Mouse (Mus musculus) mouse embryonic stem cell (cell line): ENCODE measurements around the gene Fate1.
"Not testable (repeated sequence)": the region's sequence is repeated elsewhere in the genome, so short reads cannot be mapped to it uniquely, and the experiment has no call there.

Source experiments
- in situ Hi-C, 2 experiments: fragments of 300-500 bp; cut with MboI; formaldehyde crosslinking; loops; 1 replicate in 1 of 2; 3 replicates in 1 of 2; pipeline ENCODE4 v1.14.3; 2019 to 2020; ENCODE audit warnings: low sequenced_read_pairs in 2 of 2, low pct_unique_long_range_greater_than_20kb in 1 of 2, mixed read lengths in 1 of 2; ENCODE audit not compliant: unreplicated experiment in 1 of 2

Gene Fate1

DNA sequence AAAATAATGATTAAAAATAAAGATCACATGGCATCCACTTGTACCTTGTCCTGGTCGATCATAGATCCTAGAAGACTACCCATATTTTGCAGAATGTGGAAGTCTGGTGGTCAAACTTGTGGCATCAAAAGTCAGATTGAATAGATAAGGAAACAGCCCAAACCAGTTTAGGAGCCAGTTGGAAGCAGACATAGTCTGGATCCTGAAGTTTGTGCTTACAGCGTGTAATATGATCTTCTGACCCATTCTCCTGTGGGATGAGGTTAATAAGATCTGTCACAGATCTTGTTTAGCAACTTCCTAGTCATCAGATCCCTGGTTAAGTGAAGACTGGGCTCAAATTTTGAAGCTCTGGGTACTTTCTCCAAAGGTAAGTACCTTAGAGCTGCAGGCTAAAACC, at the start of gene Fate1:
Gene Fate1 (plus strand): TSS at position 301 of the 400 bp plus-strand sequence.
- in situ Hi-C loops: no loop called here

GRCm38 (mm10) chrX:71946631-71947030, 26.2 kb upstream of the Fate1 start:
- in situ Hi-C loops: loop anchor here (5.0 to 25.0 kb wide), 3 partner anchors 162 to 299 kb away; partner anchors contain the start of gene Gpr50 (in 1 of the 2)

- in situ Hi-C loops: no loop called here
Observed at GRCm38 (mm10) chrX:71958366-71958765, 14.4 kb upstream of the Fate1 start.

- in situ Hi-C loops: no loop called here
Observed at GRCm38 (mm10) chrX:71962073-71963051, 10.4 kb upstream of the Fate1 start, which contains the start of gene Prrg3. Gene Prrg3, plus strand, starts transcription at chrX:71962624.

DNA sequence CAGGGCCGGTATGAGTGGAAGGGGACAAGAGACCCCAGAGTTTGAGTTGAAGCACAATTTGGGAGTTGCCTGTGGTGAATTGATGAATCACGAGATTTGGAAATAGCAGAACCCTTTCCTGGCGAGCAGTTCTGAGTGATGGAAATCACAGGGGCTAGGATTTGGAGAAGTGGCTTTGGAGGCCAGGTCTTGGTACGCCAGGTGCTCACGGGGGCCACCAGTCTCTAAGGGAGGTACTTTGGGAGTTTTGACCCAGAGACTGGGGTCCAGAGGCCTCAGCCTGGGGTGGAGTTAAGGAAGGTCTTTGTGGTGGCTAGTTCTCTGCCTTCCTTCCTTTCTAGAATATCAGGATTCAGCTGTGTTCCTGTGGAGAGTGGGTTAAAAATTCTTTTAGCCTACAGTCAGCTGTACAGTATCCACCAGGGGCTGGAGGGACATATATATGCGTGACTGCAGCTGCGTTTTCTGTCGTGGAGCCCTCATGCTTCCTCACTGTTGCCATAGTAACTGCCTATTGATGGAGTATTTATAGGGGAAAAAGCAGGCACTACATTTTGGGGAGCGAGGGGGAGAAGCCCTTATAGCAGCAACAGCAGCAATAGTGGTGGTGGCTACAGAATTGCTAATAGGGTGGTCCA, 9.4 kb upstream of the Fate1 start:
- in situ Hi-C loops: no loop called here

- in situ Hi-C loops: no loop called here
Observed at GRCm38 (mm10) chrX:71968216-71968615, 4.6 kb upstream of the Fate1 start.

DNA sequence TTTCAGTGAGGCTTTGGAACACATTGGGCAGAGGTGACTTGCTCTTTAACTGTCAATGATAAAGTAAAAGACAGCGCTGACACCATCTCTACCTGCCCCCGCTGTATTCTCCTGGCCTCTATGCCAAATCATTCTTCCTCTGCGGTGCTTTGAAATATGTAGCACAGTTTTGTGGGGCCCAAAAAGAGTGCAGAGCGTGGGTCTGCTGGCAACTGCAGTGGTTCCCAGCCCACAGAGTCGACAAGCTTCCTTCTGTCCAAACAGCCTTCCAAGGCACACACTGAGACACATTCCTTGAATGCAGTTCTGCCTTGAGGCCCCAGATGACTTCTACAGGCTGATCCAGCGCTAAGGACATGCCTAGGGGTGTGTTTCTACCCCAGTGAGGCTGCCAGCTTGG, 4.0 kb upstream of the Fate1 start:
- in situ Hi-C loops: no loop called here

DNA sequence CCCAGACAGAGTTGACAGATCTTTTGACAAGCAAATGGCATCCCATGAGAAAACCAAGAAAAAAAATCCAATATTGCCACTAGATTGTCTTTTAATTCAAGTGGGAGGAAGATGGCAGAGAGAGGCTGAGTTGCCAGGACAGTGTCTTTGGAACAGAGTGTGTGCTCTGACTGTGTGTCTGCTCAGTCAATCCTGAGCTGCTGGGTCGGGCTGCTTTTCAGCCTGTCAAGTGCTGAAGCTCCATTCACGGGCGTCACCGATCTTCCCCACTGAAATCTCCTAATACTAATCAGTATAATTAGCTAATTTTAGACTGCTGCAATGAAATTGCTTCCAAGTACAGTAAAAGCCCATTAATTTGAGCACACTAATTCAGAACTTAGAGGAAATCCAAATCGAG, 1.5 kb upstream of the Fate1 start:
- in situ Hi-C loops: no loop called here

DNA sequence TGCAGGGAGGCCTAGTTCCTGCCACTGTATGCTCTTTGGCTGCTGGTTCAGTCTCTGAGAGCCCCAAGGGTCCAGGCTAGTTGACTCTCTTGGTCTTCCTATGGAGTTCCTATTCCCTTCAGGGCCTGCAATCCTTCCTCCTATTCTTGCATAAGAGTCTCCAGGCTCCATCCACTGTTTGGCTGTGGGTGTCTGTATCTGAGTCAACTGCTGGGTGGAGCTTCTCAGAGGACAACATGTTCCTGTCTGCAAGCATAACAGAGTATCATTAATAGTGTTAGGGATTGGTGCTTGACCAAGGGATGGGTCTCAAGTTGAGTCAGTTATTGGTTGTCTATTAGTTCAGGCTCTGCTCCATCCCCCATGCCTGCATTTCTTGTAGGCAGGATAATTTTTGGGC, 4.9 kb downstream of the Fate1 start:
- in situ Hi-C loops: not testable (repeated sequence)

GRCm38 (mm10) chrX:71980443-71980842, 7.7 kb downstream of the Fate1 start:
- in situ Hi-C loops: no loop called here

DNA sequence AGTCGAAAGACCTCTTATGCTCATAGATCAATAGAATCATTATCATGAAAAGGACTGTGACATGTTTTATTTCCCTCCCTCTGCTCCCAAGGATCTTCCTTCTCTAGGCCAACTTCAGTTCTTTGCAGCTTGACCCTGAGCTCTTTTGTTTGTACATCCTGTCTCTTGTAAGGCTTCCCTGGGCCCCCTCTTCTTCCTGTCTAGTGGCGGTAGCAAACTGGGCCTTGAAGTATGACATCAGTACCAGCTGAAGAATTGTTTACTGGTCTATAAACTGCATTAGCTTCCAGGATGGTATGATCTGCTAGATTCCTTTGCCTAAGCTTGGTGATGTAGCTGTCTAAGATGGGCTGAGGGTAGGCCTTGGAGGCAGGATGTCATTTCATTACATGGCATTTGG, 8.5 kb downstream of the Fate1 start:
- in situ Hi-C loops: no loop called here

DNA sequence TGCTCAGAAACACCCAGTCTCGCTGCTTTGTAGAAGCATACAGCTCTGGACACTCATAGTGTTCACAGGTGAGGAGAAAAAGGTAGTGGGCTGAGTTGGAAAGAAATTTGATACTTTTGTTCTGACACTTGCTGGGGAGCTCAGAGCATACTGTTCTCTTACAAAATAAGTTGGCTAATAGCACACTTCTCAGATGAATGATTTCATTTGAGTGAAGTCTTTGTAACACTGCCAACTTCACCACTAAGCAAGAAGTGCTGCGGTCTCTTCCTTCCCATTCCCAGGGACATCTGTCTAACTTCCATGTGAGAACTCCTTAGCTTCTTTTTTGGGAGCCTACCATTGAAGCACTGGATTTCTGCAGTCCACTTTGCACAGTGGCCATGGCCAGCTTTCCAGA, 10.4 kb downstream of the Fate1 start:
- in situ Hi-C loops: no loop called here

GRCm38 (mm10) chrX:71983775-71984174, 11.0 kb downstream of the Fate1 start:
- in situ Hi-C loops: no loop called here

- in situ Hi-C loops: no loop called here
Observed at GRCm38 (mm10) chrX:71991549-71991948, 18.8 kb downstream of the Fate1 start, which contains the start of gene Cnga2. Gene Cnga2, plus strand, starts transcription at chrX:71991849.

- in situ Hi-C loops: no loop called here
Observed at GRCm38 (mm10) chrX:71995972-71996371, 23.2 kb downstream of the Fate1 start.

DNA sequence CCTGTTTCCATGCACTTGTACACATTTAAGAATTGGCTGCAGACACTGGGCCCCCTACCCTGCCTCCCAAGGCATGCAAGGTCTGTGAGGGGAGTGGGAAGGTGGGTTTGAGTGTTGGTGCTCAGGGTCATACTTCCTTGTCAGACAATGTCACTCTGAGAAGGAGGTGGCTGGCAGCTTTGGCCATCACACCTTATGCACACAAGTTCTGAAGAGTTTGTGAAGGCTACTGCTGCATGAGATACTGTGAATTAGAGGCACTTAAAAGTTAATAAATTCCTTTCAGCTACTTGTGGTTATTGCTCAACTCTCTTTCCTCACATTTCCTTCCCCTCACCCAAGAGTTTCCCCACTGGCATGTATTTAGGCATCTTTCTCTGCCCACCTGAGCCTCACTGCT, 37.1 kb downstream of the Fate1 start:
- in situ Hi-C loops: loop anchor here (25.0 kb wide), 3 partner anchors 627 to 802 kb away; partner anchors contain the start of gene Gabra3 (in 1 of the 2)

DNA sequence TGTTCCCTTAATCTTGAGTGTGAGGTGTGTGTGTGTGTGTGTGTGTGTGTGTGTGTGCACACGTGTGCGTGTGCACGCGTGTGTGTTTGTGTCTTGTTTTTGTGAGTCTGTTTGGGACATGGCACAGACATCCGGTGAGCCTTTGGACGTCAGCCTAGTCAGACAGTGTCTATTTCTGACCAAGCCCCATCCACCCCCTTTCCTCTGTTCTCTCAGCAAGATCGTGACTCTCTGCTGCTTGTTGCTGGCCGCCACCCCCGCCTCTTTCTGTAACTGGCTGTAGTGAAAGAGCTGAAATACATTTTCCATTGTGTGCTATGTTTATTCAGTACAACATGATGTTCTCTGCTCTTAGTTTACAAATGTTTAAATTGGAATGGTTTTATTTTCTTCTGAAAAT, 39.5 kb downstream of the Fate1 start:
- in situ Hi-C loops: loop anchor here (25.0 kb wide), 3 partner anchors 625 to 800 kb away; partner anchors contain the start of gene Gabra3 (in 1 of the 2)

- in situ Hi-C loops: loop anchor here (25.0 kb wide), 3 partner anchors 624 to 799 kb away; partner anchors contain the start of gene Gabra3 (in 1 of the 2)
Observed at GRCm38 (mm10) chrX:72012804-72013203, 40.0 kb downstream of the Fate1 start.

DNA sequence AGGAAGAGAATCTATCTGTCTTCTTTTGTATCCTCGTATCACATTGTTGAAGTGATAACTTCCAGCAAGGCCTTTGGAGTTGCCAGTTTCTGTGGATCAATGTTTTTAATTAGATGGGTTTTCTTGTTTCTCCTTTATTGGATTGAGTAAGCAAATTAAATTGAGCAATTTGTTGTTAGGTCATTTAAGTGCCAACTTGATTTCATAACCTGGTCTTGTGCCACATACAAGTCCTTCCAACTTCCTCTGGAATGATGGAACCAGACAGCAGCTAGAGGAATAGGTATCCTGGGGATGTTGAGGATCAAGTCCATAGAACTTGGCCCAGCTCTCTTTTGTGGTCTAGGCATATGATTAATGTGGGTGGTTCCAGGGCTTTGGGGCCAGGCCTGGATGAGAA, 49.5 kb downstream of the Fate1 start:
- in situ Hi-C loops: loop anchor here (25.0 kb wide), 3 partner anchors 615 to 790 kb away; partner anchors contain the start of gene Gabra3 (in 1 of the 2)
